Mouse (Mus musculus) cerebellum, postnatal 14 days (tissue): Measurements from ENCODE around the gene Natd1.

Source experiments
- DNase-seq, 2 experiments: peaks; one replicate each; pipeline ENCODE4 v3.0.0; 2021; ENCODE audit warnings: mixed read lengths in 2 of 2

The Natd1 gene

GRCm38 (mm10) chr11:60931869-60932481 lies 17.4 kb upstream of the Natd1 start, which contains the start of gene Map2k3:
TSS of gene Map2k3 (plus strand) at chr11:60932033.
- peak; percentile 97 to 98 for DNase-seq

DNA sequence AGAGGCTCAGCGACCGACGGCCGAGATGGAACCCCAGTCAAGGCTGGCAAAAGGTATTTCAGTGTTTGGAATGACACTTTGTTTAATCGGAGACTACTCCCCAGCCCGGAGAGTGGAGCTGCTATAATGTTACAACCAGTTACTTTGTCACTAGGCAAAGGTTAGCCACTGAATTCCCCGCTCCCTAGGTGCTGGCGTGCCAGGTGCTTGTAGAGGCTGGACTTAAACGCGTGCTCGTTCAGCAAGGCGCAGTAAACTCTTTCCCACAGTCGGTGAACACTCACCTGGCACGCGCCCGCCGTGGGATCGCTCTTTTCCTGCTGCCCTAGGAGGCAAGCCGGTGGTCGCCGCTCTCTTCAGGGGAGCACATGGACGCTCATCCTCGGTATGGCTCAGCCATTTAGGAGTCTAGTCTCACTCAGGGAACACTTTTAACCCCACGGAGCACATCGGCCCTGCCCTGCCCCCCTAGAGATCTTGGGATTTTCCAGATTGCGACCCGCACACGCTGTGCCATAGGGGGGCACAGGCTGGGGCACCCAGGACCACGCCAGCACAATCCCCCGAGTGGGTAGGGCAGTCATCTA lies 16.8 kb upstream of the Natd1 start:
- DNase-seq = no peak

- DNase-seq = no peak
These were observed 16.3 kb upstream of the Natd1 start for GRCm38 (mm10) chr11:60930724-60931281.

GRCm38 (mm10) chr11:60927264-60927663 lies 12.7 kb upstream of the Natd1 start:
- peak; percentile 94 to 96 for DNase-seq

- DNase-seq = no peak
These were observed 10.4 kb upstream of the Natd1 start for GRCm38 (mm10) chr11:60924981-60925380.

- no peak for DNase-seq
These were observed 9.9 kb upstream of the Natd1 start for GRCm38 (mm10) chr11:60924498-60924897.

- no peak for DNase-seq
These were observed 8.4 kb upstream of the Natd1 start for GRCm38 (mm10) chr11:60922964-60923363.

DNA sequence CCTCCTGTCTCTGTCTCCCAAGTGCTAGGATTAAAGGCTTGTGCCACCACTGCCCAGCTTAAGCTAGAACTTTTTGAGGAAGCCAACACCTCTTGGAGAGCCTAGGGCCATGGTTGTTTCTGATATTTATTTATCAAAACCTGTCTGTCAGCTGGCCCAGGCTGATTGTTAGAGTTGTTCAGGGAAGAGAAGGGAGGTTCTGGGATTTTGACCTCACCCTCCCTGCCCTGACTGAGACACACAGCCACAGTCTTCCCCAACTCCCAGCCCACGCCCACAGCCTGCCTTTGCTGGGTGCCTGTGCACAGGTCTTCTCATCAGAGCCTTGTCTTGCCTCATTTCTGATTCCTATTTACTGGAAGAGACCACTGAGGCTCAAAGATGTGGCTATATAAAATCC lies 7.6 kb upstream of the Natd1 start:
- DNase-seq = no peak

GRCm38 (mm10) chr11:60920021-60920420 lies 5.5 kb upstream of the Natd1 start:
- DNase-seq = no peak

- no peak for DNase-seq
These were observed 651 bp upstream of the Natd1 start for GRCm38 (mm10) chr11:60915201-60915600.

DNA sequence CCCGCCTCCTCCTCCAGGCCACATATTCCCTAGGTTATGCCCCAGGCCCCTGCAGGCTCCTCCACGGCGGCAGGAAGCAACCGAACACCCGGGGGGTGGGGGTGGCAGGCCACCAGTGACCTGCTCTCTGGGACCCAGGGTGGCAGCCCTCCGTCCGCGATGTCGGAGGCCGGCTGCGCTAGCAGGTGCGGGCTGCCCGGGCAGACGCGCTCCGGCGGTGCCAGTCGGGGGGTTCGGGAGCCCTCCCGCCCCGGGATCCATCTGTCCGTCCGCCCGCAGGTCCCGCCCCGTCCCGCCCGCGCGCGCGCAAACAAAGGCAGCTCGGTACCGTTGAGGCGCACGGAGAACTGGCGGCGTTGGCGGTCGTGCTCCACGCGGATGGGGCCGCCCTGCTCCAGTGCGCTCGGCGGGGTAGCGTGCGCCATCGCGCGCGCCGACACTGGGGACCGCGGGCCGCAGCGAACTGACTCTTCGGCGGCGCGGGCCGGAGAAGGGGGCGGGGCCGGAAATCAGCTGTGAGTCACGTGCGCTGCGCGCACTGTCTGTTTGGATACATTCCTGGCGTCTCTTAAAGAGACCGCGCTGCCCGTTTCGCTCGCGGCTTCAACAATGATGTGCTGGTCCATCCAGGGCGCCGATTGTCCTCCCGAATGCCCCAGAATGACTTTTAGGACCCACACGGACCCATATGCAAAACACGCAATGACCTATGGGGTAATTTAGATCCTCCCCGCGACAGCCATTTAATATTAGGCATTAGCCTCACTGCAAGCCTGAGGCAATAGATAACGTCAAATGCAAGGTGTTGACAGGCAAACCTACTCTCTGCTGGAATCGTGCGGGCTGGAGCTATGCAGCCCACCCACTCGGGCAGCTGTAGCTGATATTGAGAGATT lies 1.0 kb downstream of the Natd1 start:
- DNase-seq = peak; percentile 94 to 95

GRCm38 (mm10) chr11:60912525-60912973 lies 2.0 kb downstream of the Natd1 start:
- DNase-seq = no peak

- DNase-seq = no peak
These were observed 4.9 kb downstream of the Natd1 start for GRCm38 (mm10) chr11:60909626-60910025.

GRCm38 (mm10) chr11:60908073-60908472 lies 6.5 kb downstream of the Natd1 start:
- DNase-seq = no peak

DNA sequence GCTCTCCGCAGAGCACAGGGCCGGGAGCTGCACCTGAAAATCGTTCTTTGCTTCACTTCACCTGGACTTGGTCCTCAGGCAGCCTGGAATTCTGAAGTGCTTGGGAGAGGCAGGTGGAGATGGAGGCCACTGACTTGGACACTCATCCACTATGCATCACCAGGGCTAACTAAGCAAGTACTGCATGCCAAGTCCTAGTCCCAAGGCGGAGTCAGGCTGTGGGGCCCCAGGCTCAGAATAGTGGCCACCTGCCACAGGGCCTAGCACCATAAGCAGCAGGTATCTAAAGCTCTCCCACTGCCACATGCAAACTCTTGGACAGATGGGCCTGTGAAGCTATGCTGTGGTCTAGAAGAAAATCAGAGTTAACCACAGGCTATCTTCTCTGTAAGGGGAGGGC lies 8.1 kb downstream of the Natd1 start:
- DNase-seq = no peak

- peak; percentile 58 to 59 for DNase-seq
These were observed 9.0 kb downstream of the Natd1 start for GRCm38 (mm10) chr11:60905407-60906120.

- DNase-seq = peak in 1 of 2 experiments; percentile 52
These were observed 10.9 kb downstream of the Natd1 start for GRCm38 (mm10) chr11:60903661-60904061.

DNA sequence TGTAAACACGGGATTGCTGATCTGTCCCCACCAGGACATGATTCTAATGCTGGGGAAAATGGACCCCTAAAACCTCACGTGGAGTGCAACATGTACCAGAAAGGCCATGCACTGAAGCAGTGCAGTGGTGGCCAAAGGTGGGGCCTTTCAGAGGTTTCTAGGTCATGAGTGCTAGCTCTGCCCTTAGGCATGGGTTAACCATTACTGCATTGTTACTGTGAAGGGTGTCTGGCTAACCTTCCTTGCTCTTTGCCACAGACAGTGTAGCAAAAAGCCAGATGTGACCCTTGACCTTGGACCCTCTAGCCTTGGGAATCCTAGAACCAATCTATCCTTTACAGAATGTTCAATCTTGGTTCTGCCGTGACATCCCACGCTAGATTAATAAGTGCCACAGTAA lies 12.1 kb downstream of the Natd1 start:
- no peak for DNase-seq

- DNase-seq = no peak
These were observed 12.5 kb downstream of the Natd1 start for GRCm38 (mm10) chr11:60902001-60902400.

GRCm38 (mm10) chr11:60895915-60896314 lies 18.6 kb downstream of the Natd1 start:
- DNase-seq = no peak

DNA sequence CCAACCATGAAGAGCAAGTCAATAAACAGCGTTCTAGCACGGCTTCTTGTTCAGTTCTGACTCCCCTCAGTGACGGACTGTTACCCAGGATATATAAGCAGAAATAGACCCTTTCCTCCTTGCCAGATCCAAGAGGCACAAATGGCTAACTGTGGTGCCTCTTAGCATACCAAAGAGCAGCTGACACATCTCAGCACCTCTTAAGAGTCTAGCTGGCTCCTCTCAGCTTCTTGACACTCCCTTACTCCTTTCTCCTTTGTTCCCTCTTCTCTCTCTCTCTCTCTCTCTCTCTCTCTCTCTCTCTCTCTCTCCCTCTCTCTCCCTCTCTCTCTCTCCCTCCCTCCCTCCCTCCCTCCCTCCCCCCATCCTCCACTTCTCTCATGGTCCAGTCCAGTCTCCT lies 23.8 kb downstream of the Natd1 start:
- DNase-seq = no peak

DNA sequence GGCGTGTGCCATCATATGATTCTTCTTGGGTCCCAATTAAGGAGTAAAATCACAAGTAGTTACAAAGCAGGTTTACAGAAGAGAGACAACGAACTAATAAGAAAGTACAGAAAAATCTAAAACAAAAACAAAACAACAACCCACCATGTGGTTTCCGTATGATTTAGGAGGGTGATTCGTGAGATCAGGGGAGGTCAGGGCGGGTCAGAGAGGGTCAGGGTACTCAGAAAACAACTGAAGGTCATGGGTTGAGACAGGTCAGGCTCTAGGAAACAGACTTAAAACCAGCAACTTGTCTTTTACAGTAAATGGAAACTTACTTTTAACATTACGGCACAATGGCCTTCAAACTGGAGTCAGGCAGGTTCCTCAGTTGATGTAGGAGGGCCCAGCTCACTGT lies 24.3 kb downstream of the Natd1 start:
- no peak for DNase-seq

DNA sequence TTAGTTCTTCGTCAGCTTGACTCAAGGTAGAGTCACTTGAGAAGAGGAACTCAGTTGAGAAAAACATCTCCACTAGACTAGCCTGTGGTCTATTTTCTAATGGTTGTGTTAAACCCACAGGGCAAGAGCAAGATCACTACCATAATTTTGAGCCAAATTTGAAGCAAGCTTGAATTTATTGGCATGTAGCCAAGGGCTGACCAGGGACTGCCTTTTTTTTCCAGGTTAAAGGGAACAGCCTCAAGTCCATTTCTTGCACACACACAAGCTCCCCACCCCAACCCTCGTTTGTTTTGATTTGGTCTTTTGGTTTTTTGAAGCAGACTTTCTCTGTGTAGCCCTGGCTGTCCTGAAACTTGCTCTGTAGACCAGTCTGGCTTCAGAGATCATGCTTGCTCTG lies 24.7 kb downstream of the Natd1 start:
- DNase-seq = no peak
